Mouse (Mus musculus) hindbrain, embryonic 14.5 days (tissue): Measurements from ENCODE around the gene Scube3. TPM values are rescaled to one million over a fixed set of nuclear protein-coding genes. Genes with fewer than 3 reads are reported as not detected.
"Not testable (repeated sequence)": the region's sequence is repeated elsewhere in the genome, so short reads cannot be mapped to it uniquely, and the experiment has no call there.

Source experiments
- ATAC-seq: fragments of 200-750 bp; cut with Nextera tagmentation; 2 replicates; pipeline ENCODE4 v1.8.0; 2017; ENCODE audit warnings: moderate number of reproducible peaks, mild to moderate bottlenecking, moderate TSS enrichment, moderate library complexity; ENCODE audit not compliant: low FRiP score
- DNase-seq: peaks from one replicate; pipeline ENCODE4 v3.0.0-alpha.2; 2015; ENCODE audit warnings: low spot score
- H3K27ac ChIP-seq: fragments of 300-500 bp; sonication (generic); 2 replicates; pipeline ENCODE4 v1.5.1; 2014; ENCODE audit warnings: mild to moderate bottlenecking, moderate library complexity
- H3K27me3 ChIP-seq: fragments of 300-500 bp; sonication (generic); 2 replicates; pipeline ENCODE4 v1.6.1; 2014; ENCODE audit warnings: mild to moderate bottlenecking, low read length, mixed read lengths; ENCODE audit not compliant: control insufficient read depth, insufficient read depth
- H3K36me3 ChIP-seq: fragments of 300-500 bp; sonication (generic); replicated peaks from 2 replicates; pipeline ENCODE4 v1.6.1; 2014; ENCODE audit not compliant: control insufficient read depth, insufficient read depth
- H3K4me1 ChIP-seq: fragments of 300-500 bp; sonication (generic); replicated peaks from 2 replicates; pipeline ENCODE4 v1.6.1; 2014; ENCODE audit warnings: antibody characterized with exemption, low read length, mixed read lengths; ENCODE audit not compliant: control insufficient read depth, insufficient read depth
- H3K4me2 ChIP-seq: fragments of 300-500 bp; sonication (generic); replicated peaks from 2 replicates; pipeline ENCODE4 v1.6.1; 2014; ENCODE audit warnings: mild to moderate bottlenecking, moderate library complexity
- H3K4me3 ChIP-seq: fragments of 300-500 bp; sonication (generic); replicated peaks from 2 replicates; pipeline ENCODE4 v1.5.1; 2014; ENCODE audit warnings: mild to moderate bottlenecking, low read length
- H3K9ac ChIP-seq: fragments of 300-500 bp; sonication (generic); 2 replicates; pipeline ENCODE4 v1.6.1; 2014
- H3K9me3 ChIP-seq: fragments of 300-500 bp; sonication (generic); 2 replicates; pipeline ENCODE4 v1.6.1; 2016; ENCODE audit warnings: low read length; ENCODE audit not compliant: control insufficient read depth
- WGBS: fragments of 180-500 bp; shearing (Covaris S2); extraction: QIAGEN DNeasy Blood & Tissue Kit; methylation state at CpG from one replicate; pipeline ENCODE4 v1.1.7; 2014; 5-methylcytosine and 5-hydroxymethylcytosine counted together
- polyA plus RNA-seq: library from polyadenylated mRNA; unstranded; fragments of >200 nt; fragmentation: Nextera tagmentation; extraction: Ambion mirVana; gene quantifications from 2 replicates; pipeline ENCODE4 v1.2.1, GENCODE M21; 2014

Gene Scube3
- polyA plus RNA-seq, 1 experiment from 2014 or later = 6.6 TPM

- no peak overlapping the region for H3K4me2 ChIP-seq
- H3K9me3 ChIP-seq = no peaks in the 10 kb centered on the region
- no peak overlapping the region for H3K27ac ChIP-seq
- ATAC-seq = no peak
- no peak for DNase-seq
- H3K9ac ChIP-seq = no peak overlapping the region
- WGBS = 32% methylated on average over 23 of the region's 23 CpGs
- H3K36me3 ChIP-seq = no peaks in the 10 kb centered on the region
- no peaks in the 10 kb centered on the region for H3K27me3 ChIP-seq
- 0 out of 2 replicates have a peak, but pooled peaks cover 2% of the 10 kb centered on the region for H3K4me1 ChIP-seq
- H3K4me3 ChIP-seq = no peak overlapping the region
These were observed 76.0 kb downstream of the Scube3 start for GRCm38 (mm10) chr17:28217721-28218649.

DNA sequence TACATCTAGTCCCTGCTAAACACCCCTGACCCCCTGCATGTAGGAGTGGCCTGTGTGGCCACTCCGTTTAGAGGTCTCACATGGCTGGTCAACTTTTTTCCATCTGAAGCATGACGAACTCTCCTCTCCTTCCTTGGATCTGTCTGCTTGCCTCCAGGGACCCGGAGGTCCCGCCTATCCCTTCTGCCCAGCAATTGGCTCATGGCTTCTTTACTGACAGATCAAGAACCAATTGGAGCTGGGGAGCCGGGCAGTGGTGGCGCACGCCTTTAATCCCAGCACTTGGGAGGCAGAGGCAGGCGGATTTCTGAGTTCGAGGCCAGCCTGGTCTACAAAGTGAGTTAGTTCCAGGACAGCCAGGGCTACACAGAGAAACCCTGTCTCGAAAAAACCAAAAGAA is 80.5 kb downstream of the Scube3 start:
- not testable (repeated sequence) for H3K27me3 ChIP-seq, H3K9me3 ChIP-seq, H3K4me3 ChIP-seq, H3K27ac ChIP-seq, ATAC-seq, DNase-seq, H3K4me1 ChIP-seq, H3K9ac ChIP-seq, H3K36me3 ChIP-seq
- H3K4me2 ChIP-seq = peak overlapping the region; percentile 76; the same call in 1 of the 2 replicates
- WGBS = 92% methylated on average over 10 of the region's 10 CpGs

GRCm38 (mm10) chr17:28223561-28224391 is 81.8 kb downstream of the Scube3 start:
- under 1% methylated on average over 46 of the region's 46 CpGs for WGBS
- Histone ChIP-seq H3K4me2 (peak overlapping the region; percentile 76), H3K4me3 (peak overlapping the region; percentile 43), H3K27ac (peak overlapping the region; percentile 70), H3K9me3 (no peaks in the 10 kb centered on the region), H3K36me3 (no peaks in the 10 kb centered on the region), H3K4me1 (0 out of 2 replicates have a peak, but pooled peaks cover 4% of the 10 kb centered on the region), H3K27me3 (no peaks in the 10 kb centered on the region), H3K9ac (peak overlapping the region; percentile 71)
- ATAC-seq = peak; percentile 87
- peak; percentile 68 for DNase-seq

Other genes starting within 250 kb of the Scube3 start
- 62.3 and 69.0 TPM in 2 replicates for gene Anks1, start 232.8 kb upstream of the Scube3 start, polyA plus RNA-seq
- gene Taf11, start 232.3 kb upstream of the Scube3 start, polyA plus RNA-seq = 47.4 and 51.8 TPM in 2 replicates
- 0.94 and 1.6 TPM in 2 replicates for gene Tcp11, start 61.5 kb upstream of the Scube3 start, polyA plus RNA-seq
- gene Zfp523, start 35.0 kb downstream of the Scube3 start, polyA plus RNA-seq = 40.9 and 41.3 TPM in 2 replicates
- 4.3 and 6.5 TPM in 2 replicates for gene Def6, start 65.6 kb downstream of the Scube3 start, polyA plus RNA-seq
- 1.6 and 1.8 TPM in 2 replicates for gene Ppard, start 90.6 kb downstream of the Scube3 start, polyA plus RNA-seq
- 22.0 and 22.6 TPM in 2 replicates for gene Fance, start 171.4 kb downstream of the Scube3 start, polyA plus RNA-seq
- 370 and 441 TPM in 2 replicates for gene Rpl10a, start 186.3 kb downstream of the Scube3 start, polyA plus RNA-seq
- 1.3 and 1.4 TPM in 2 replicates for gene Tead3, start 208.7 kb downstream of the Scube3 start, polyA plus RNA-seq
- 1.2 and 1.7 TPM in 2 replicates for gene Tulp1, start 223.1 kb downstream of the Scube3 start, polyA plus RNA-seq